Mouse (Mus musculus) midbrain, postnatal 0 days (tissue): ENCODE measurements at regions not wholly inside any gene's neighbourhood (a gene's known extent, or its start where the extent isn't known, plus 50 kb on each side); places are given as distances from the start of the nearest gene placed in this dataset.

Experiments
- ATAC-seq: fragments of 200-750 bp; cut with Nextera tagmentation; 2 replicates; pipeline ENCODE4 v1.8.0; 2017; ENCODE audit warnings: moderate number of reproducible peaks, mild to moderate bottlenecking, moderate TSS enrichment, moderate library complexity; ENCODE audit not compliant: low FRiP score
- DNase-seq: peaks from one replicate; pipeline ENCODE4 v3.0.0-alpha.2; 2015; ENCODE audit warnings: low spot score
- H3K27ac ChIP-seq: fragments of 300-500 bp; sonication (generic); 2 replicates; pipeline ENCODE4 v1.5.1; 2014; ENCODE audit warnings: low read depth, mild to moderate bottlenecking, low read length, mixed read lengths
- H3K27me3 ChIP-seq: fragments of 300-500 bp; sonication (generic); 2 replicates; pipeline ENCODE4 v1.6.1; 2014; ENCODE audit warnings: low read length, control low read depth, mixed read lengths; ENCODE audit not compliant: insufficient read depth
- H3K36me3 ChIP-seq: fragments of 300-500 bp; sonication (generic); 2 replicates; pipeline ENCODE4 v1.6.1; 2014; ENCODE audit warnings: low read length, control low read depth, mixed read lengths; ENCODE audit not compliant: insufficient read depth
- H3K4me1 ChIP-seq: fragments of 300-500 bp; sonication (generic); 2 replicates; pipeline ENCODE4 v1.6.1; 2014; ENCODE audit warnings: mild to moderate bottlenecking, control low read depth, antibody characterized with exemption, low read length, mixed read lengths; ENCODE audit not compliant: insufficient read depth
- H3K4me2 ChIP-seq: fragments of 300-500 bp; sonication (generic); 2 replicates; pipeline ENCODE4 v1.6.1; 2014; ENCODE audit warnings: low read depth, mild to moderate bottlenecking, low read length, mixed read lengths; ENCODE audit not compliant: poor library complexity, severe bottlenecking
- H3K4me3 ChIP-seq: fragments of 300-500 bp; sonication (generic); 2 replicates; pipeline ENCODE4 v1.5.1; 2014; ENCODE audit warnings: low read depth, mild to moderate bottlenecking, low read length, moderate library complexity
- H3K9ac ChIP-seq: fragments of 300-500 bp; sonication (generic); replicated peaks from 2 replicates; pipeline ENCODE4 v1.6.1; 2014; ENCODE audit warnings: mild to moderate bottlenecking, low read length, moderate library complexity, mixed read lengths; ENCODE audit not compliant: poor library complexity, severe bottlenecking
- H3K9me3 ChIP-seq: fragments of 300-500 bp; sonication (generic); 2 replicates; pipeline ENCODE4 v1.6.1; 2016; ENCODE audit warnings: low read length, control low read depth
- CTCF ChIP-seq: IDR thresholded peaks from 2 replicates; pipeline ENCODE4 v1.5.1; 2016; ENCODE audit warnings: antibody characterized with exemption, mild to moderate bottlenecking
- WGBS: fragments of 180-500 bp; shearing (Covaris S2); extraction: QIAGEN DNeasy Blood & Tissue Kit; methylation state at CpG from one replicate; pipeline ENCODE4 v1.1.7; 2014; 5-methylcytosine and 5-hydroxymethylcytosine counted together

- Histone ChIP-seq H3K27me3 (no peaks in the 10 kb centered on the region), H3K4me3 (no peak overlapping the region), H3K4me2 (no peak overlapping the region), H3K36me3 (no peaks in the 10 kb centered on the region), H3K9me3 (no peaks in the 10 kb centered on the region), H3K9ac (no peak overlapping the region), H3K4me1 (no peaks in the 10 kb centered on the region), H3K27ac (no peak overlapping the region)
- no peak for ATAC-seq
- no peak for DNase-seq
- 26% methylated on average over 1 of the region's 1 CpGs for WGBS
- TF ChIP-seq CTCF: no peak
Observed at GRCm38 (mm10) chr12:49579451-49580190, 194.6 kb downstream of the Gm43517 start.

- 62% methylated on average over 1 of the region's 1 CpGs for WGBS
- no peak overlapping the region for H3K4me2 ChIP-seq
- no peak overlapping the region for H3K27ac ChIP-seq
Observed at GRCm38 (mm10) chr12:49583849-49584248, 198.9 kb downstream of the Gm43517 start.

GRCm38 (mm10) chr12:49622264-49622663 is 237.3 kb downstream of the Gm43517 start:
- no peak for DNase-seq
- Histone ChIP-seq H3K4me3 (no peak overlapping the region), H3K27ac (no peak overlapping the region), H3K9me3 (no peaks in the 10 kb centered on the region), H3K4me2 (no peak overlapping the region), H3K27me3 (no peaks in the 10 kb centered on the region), H3K9ac (no peak overlapping the region), H3K4me1 (no peaks in the 10 kb centered on the region), H3K36me3 (no peaks in the 10 kb centered on the region)
- no peak for ATAC-seq
- no peak for TF ChIP-seq CTCF
- 79% methylated on average over 3 of the region's 3 CpGs for WGBS

More at GRCm38 (mm10) chr12:49583849-49584248, 198.9 kb downstream of the Gm43517 start:
- Histone ChIP-seq H3K9me3 (no peaks in the 10 kb centered on the region), H3K4me1 (no peaks in the 10 kb centered on the region), H3K9ac (no peak overlapping the region), H3K36me3 (no peaks in the 10 kb centered on the region), H3K27me3 (no peaks in the 10 kb centered on the region), H3K4me3 (no peak overlapping the region)
- no peak for TF ChIP-seq CTCF
- no peak for DNase-seq
- no peak for ATAC-seq

GRCm38 (mm10) chr12:49627222-49627621 is 242.2 kb downstream of the Gm43517 start:
- Histone ChIP-seq H3K36me3 (no peaks in the 10 kb centered on the region), H3K4me1 (no peaks in the 10 kb centered on the region), H3K4me2 (no peak overlapping the region), H3K27me3 (no peaks in the 10 kb centered on the region), H3K9me3 (no peaks in the 10 kb centered on the region), H3K4me3 (no peak overlapping the region), H3K9ac (no peak overlapping the region), H3K27ac (no peak overlapping the region)
- no peak for TF ChIP-seq CTCF
- 35% methylated on average over 5 of the region's 5 CpGs for WGBS
- DNase-seq (peak; percentile 6), ATAC-seq (peak; percentile 63; the same call in 1 of the 2 replicates)

GRCm38 (mm10) chr12:49628014-49628413 is 243.0 kb downstream of the Gm43517 start:
- Histone ChIP-seq H3K27ac (no peak overlapping the region), H3K4me1 (no peaks in the 10 kb centered on the region), H3K9ac (no peak overlapping the region), H3K27me3 (no peaks in the 10 kb centered on the region), H3K36me3 (no peaks in the 10 kb centered on the region), H3K9me3 (no peaks in the 10 kb centered on the region), H3K4me2 (no peak overlapping the region), H3K4me3 (no peak overlapping the region)
- DNase-seq (no peak), ATAC-seq (no peak)
- WGBS: 51% methylated on average over 4 of the region's 4 CpGs
- TF ChIP-seq CTCF: no peak

- H3K4me1 ChIP-seq: no peaks in the 10 kb centered on the region
- H3K4me2 ChIP-seq: no peak overlapping the region
- 27% methylated on average over 3 of the region's 3 CpGs for WGBS
- ATAC-seq: no peak
- H3K27me3 ChIP-seq: no peaks in the 10 kb centered on the region
- no peak overlapping the region for H3K27ac ChIP-seq
- DNase-seq: peak; percentile 35
- no peak for TF ChIP-seq CTCF
- no peaks in the 10 kb centered on the region for H3K36me3 ChIP-seq
- H3K9ac ChIP-seq: no peak overlapping the region
- no peak overlapping the region for H3K4me3 ChIP-seq
- no peaks in the 10 kb centered on the region for H3K9me3 ChIP-seq
Observed at GRCm38 (mm10) chr12:49649104-49650063, 264.4 kb downstream of the Gm43517 start.
